Comparison of ENCODE assay signal across 9 mouse cellular contexts in genomic region chr13:94941230-94941629, GRCm38 (mm10). TPM values are rescaled to one million over a fixed set of nuclear protein-coding genes. Genes with fewer than 3 reads are reported as not detected.
A peak's percentile ranks its signal among the peaks of the same experiment; 100 is the strongest.
DNase-seq lines count a peak whose midpoint lies in the region; ATAC-seq lines count a peak whose summit lies in the region.
"Had no signal": no experiment of that assay in that cellular context is flagged by ENCODE, and none has a peak within 500 bp of the region (broad histone marks: within the 10 kb centered on the region; RNA-seq: fewer than 3 reads in every experiment).

No protein-coding gene starts in this region.

- no peaks in the 10 kb centered on the region for H3K9me3 ChIP-seq in forebrain, embryonic 13.5 days (replicated peaks)
- H3K9me3 ChIP-seq in limb, embryonic 13.5 days = no peaks in the 10 kb centered on the region
- H3K9me3 ChIP-seq: hindbrain, embryonic 15.5 days had no signal

- H3K27ac ChIP-seq in forebrain, embryonic 13.5 days = no peak overlapping the region
- H3K27ac ChIP-seq in limb, embryonic 13.5 days = no peak overlapping the region
- H3K27ac ChIP-seq: hindbrain, embryonic 15.5 days had no signal

- DNase-seq in urinary bladder, postnatal 14 days (ENCODE audit: low spot score) = peak; percentile 69
- no peak for DNase-seq in urinary bladder, postnatal 4 days (ENCODE audit: low spot score in 2 of 2)
- DNase-seq in brain, embryonic 18.5 days (ENCODE audit: low read depth, low spot score) = peak; percentile 46
- DNase-seq in kidney, adult 9 months = peak; percentile 63
- DNase-seq in retina, adult 2 months (ENCODE audit: low read depth, low spot score) = peak; percentile 23

- H3K9ac ChIP-seq in forebrain, embryonic 13.5 days = no peak overlapping the region
- H3K9ac ChIP-seq in limb, embryonic 13.5 days = no peak overlapping the region
- H3K9ac ChIP-seq: hindbrain, embryonic 15.5 days had no signal

- 15% methylated on average over 4 of the region's 4 CpGs for WGBS in forebrain, embryonic 13.5 days
- WGBS in limb, embryonic 13.5 days = 15% methylated on average over 4 of the region's 4 CpGs

- H3K4me2 ChIP-seq in forebrain, embryonic 13.5 days = no peak overlapping the region
- H3K4me2 ChIP-seq in limb, embryonic 13.5 days (replicated peaks) = no peak overlapping the region
- H3K4me2 ChIP-seq: hindbrain, embryonic 15.5 days had no signal

- H3K4me3 ChIP-seq in forebrain, embryonic 13.5 days = no peak overlapping the region
- H3K4me3 ChIP-seq in limb, embryonic 13.5 days = no peak overlapping the region
- H3K4me3 ChIP-seq: hindbrain, embryonic 15.5 days had no signal

- H3K4me1 ChIP-seq in forebrain, embryonic 13.5 days = no peaks in the 10 kb centered on the region
- H3K4me1 ChIP-seq in limb, embryonic 13.5 days = no peaks in the 10 kb centered on the region
- H3K4me1 ChIP-seq: hindbrain, embryonic 15.5 days had no signal

- peaks cover 20% of the 10 kb centered on the region for H3K27me3 ChIP-seq in forebrain, embryonic 13.5 days
- peaks cover 14% of the 10 kb centered on the region; the same call in 1 of the 2 replicates for H3K27me3 ChIP-seq in limb, embryonic 13.5 days

- ATAC-seq in forebrain, embryonic 13.5 days = peak; percentile 55; the same call in 1 of the 2 replicates
- peak; percentile 59; the same call in 1 of the 2 replicates for ATAC-seq in limb, embryonic 13.5 days (ENCODE audit: low FRiP score, low read depth)
- no peak for ATAC-seq in megakaryocyte, adult 5-6 weeks (ENCODE audit: poor library complexity, severe bottlenecking)

- no peaks in the 10 kb centered on the region for H3K36me3 ChIP-seq in forebrain, embryonic 13.5 days (ENCODE audit: poor library complexity, severe bottlenecking)
- no peaks in the 10 kb centered on the region for H3K36me3 ChIP-seq in limb, embryonic 13.5 days
- H3K36me3 ChIP-seq: hindbrain, embryonic 15.5 days had no signal

RNA-seq across cellular contexts. Expression of gene Wdr41, which starts 34.9 kb away (rescaled TPM):
- 19.3 and 22.0 TPM in 2 replicates for polyA plus RNA-seq in forebrain, embryonic 13.5 days (2015; fragmentation: Nextera tagmentation; extraction: Ambion mirVana)
- 20.8 and 22.2 TPM in 2 replicates for polyA plus RNA-seq in limb, embryonic 13.5 days (2015; fragmentation: Nextera tagmentation; extraction: Ambion mirVana)
- total RNA-seq in megakaryocyte, adult 5-6 weeks (2015) = 32.0 and 32.6 TPM in 2 replicates
- 17.9 and 20.4 TPM in 2 replicates for total RNA-seq in megakaryocyte, adult 5-6 weeks (2017)

Comparison
In these comparisons a context has a peak if more than half of its experiments do, and no peak if none do; other contexts are left out.
1. DNase-seq: peak in urinary bladder, postnatal 14 days (single experiment), brain, embryonic 18.5 days (single experiment), kidney, adult 9 months (single experiment) and retina, adult 2 months (single experiment); none in urinary bladder, postnatal 4 days (0 of 2).